Mouse (Mus musculus): ENCODE measurements around the gene Kank1.

DNA sequence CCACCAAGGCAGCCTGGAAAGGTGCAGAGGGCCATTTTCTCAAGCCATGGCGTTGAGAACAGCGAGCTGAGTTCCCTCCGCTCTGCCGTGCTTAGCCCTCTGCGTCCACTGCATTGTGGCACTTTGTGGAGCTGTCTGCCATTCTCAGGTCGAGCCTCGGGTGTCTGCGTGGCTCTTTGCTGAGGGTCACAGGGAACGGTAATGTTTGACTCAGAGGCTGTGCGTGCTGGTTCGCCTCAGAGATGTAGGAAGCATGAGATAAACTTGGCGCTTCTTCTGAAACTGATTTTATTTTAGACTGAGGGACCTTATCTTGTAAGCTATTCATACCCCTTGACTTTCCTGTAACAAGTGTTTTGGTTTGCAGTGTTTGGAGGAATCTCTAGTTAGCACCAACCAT is 72.0 kb downstream of the Kank1 start:
- TF ChIP-seq POLR2A (IDR thresholded peaks at IDR 0.05; ENCODE audit: borderline replicate concordance, low read depth, low read length) (no peak), CTCF (IDR thresholded peaks at IDR 0.05; ENCODE audit: low read depth, low read length) (no peak)

Measured in bone marrow macrophage, adult 2 months (primary cell).